Mouse (Mus musculus) left cerebral cortex, postnatal 25 days (tissue): ENCODE results near the gene Crtap. TPM values are rescaled to one million over a fixed set of nuclear protein-coding genes. Genes with fewer than 3 reads are reported as not detected.
"Not testable (repeated sequence)": the region's sequence is repeated elsewhere in the genome, so short reads cannot be mapped to it uniquely, and the experiment has no call there.

Experiments
- DNase-seq, 2 experiments: peaks; one replicate each; pipeline ENCODE4 v3.0.0; 2022; ENCODE audit warnings: low spot score in 2 of 2, mixed read lengths in 1 of 2
- intact Hi-C: fragments of 180-260 bp; cut with DNase I; formaldehyde crosslinking; loops from one replicate; pipeline ENCODE4 v1.15.1; 2025
- total RNA-seq, 2 experiments: library from RNA; stranded (reverse); gene quantifications; 2 replicates each; pipeline ENCODE4 v1.2.3; 2021

The Crtap gene
- total RNA-seq, 2 experiments from 2014 or later = 5.9 to 7.1 TPM

GRCm38 (mm10) chr9:114371717-114372116, 18.8 kb downstream of the Crtap start:
- intact Hi-C loops = loop anchor here (2.0 kb wide), 1 partner anchor 281 kb away; no protein-coding TSS in a partner anchor
- not testable (repeated sequence) for DNase-seq

- intact Hi-C loops, DNase-seq: not testable (repeated sequence)
These were observed 21.1 kb downstream of the Crtap start for GRCm38 (mm10) chr9:114369389-114369788.

GRCm38 (mm10) chr9:114368471-114368858, 22.0 kb downstream of the Crtap start:
- intact Hi-C loops = no loop called here
- DNase-seq = no peak

- intact Hi-C loops = no loop called here
These were observed 22.5 kb downstream of the Crtap start for GRCm38 (mm10) chr9:114367783-114368470.

GRCm38 (mm10) chr9:114329855-114330254, 60.6 kb downstream of the Crtap start, which contains the start of gene Bcl2a1c:
Gene Bcl2a1c, plus strand, starts transcription at chr9:114330135.
- intact Hi-C loops = not testable (repeated sequence)

More at GRCm38 (mm10) chr9:114367783-114368470, 22.5 kb downstream of the Crtap start:
- peak; percentile 85 to 91 for DNase-seq

GRCm38 (mm10) chr9:114328332-114328731, 62.1 kb downstream of the Crtap start:
- DNase-seq = not testable (repeated sequence)

More at GRCm38 (mm10) chr9:114329855-114330254, 60.6 kb downstream of the Crtap start, which contains the start of gene Bcl2a1c:
- DNase-seq = not testable (repeated sequence)

GRCm38 (mm10) chr9:114326011-114326748, 64.3 kb downstream of the Crtap start:
- DNase-seq = no peak
- intact Hi-C loops = no loop called here

More at GRCm38 (mm10) chr9:114328332-114328731, 62.1 kb downstream of the Crtap start:
- intact Hi-C loops = not testable (repeated sequence)

Other genes with a start within 250 kb of the Crtap start
- not detected for gene Bcl2a1c, start 60.5 kb downstream of the Crtap start, total RNA-seq
- gene Glb1, start 10.4 kb upstream of the Crtap start, total RNA-seq = 10 to 100 TPM; 22.2 to 24.4 TPM
- 10 to 100 TPM in 1 of 2 experiments, 1 to 10 TPM in 1; 9.7 to 10.8 TPM for gene Tmppe, start 10.4 kb upstream of the Crtap start, total RNA-seq
- gene Ccr4, start 114.2 kb upstream of the Crtap start, total RNA-seq = not detected
- gene C130032M10Rik, start 125.0 kb upstream of the Crtap start, total RNA-seq = not detected
- under 1 TPM; 0.69 TPM for gene Trim71, start 173.7 kb upstream of the Crtap start, total RNA-seq
- gene Cnot10, start 249.5 kb upstream of the Crtap start, total RNA-seq = 10 to 100 TPM; 45.0 to 46.8 TPM